Mouse (Mus musculus) olfactory bulb, adult 2 months (tissue): ENCODE results near the gene Rnf183.

Experiments
- CTCF ChIP-seq: fragments of 200-500 bp; IDR thresholded peaks from 2 replicates; pipeline ENCODE4 v1.5.1; 2012; ENCODE audit warnings: low read depth, mild to moderate bottlenecking, low read length, moderate library complexity; ENCODE audit not compliant: insufficient read depth
- POLR2A ChIP-seq: fragments of 200-500 bp; IDR thresholded peaks from 2 replicates; pipeline ENCODE4 v1.6.1; 2012; ENCODE audit warnings: mild to moderate bottlenecking, low read depth, low read length, moderate library complexity; ENCODE audit not compliant: insufficient read depth

- TF ChIP-seq CTCF (no peak), POLR2A (no peak)
Observed at GRCm38 (mm10) chr4:62479937-62480708, 45.1 kb upstream of the Rnf183 start, which contains the start of gene Bspry.
